In the genomic region with DNA sequence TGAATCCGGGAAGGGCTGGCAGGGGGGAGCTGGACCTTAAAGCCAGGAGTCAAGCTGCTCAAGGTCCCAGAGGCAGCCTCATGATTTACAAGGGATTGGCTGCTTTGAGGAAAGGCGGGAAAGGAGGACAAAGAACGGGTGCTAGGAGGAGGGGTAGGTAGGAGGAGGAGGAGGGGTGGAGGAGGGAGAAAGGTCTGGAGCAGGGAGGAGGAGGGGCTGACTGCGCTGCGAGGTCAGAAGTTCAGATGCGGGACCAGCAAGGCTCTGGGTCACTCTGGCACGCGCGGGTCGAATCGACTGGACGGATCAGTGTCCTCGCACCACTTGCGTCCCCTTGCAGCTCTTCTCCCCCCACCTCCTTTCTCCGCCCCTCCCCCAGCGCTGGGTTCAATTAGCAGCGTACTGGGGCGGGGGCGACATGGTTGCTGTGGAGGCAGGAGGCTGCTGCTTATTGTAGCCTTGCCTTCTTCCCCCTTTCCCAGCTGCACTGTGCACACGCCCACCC, we compare ENCODE assay signal across 7 mouse cellular contexts. TPM values are rescaled to one million over a fixed set of nuclear protein-coding genes. Genes with fewer than 3 reads are reported as not detected.
DNase-seq lines count a peak whose midpoint lies in the region; ATAC-seq and TF ChIP-seq lines count a peak whose summit lies in the region.

No protein-coding gene starts in this region.

- peak overlapping the region; percentile 87 for H3K9ac ChIP-seq in ES-E14 (ENCODE audit: insufficient read depth, low read depth, low read length, poor library complexity, severe bottlenecking)
- H3K9ac ChIP-seq in intestine, embryonic 14.5 days (ENCODE audit: low read length) = peak overlapping the region; percentile 52
- H3K9ac ChIP-seq in liver, embryonic 14.5 days (replicated peaks) = no peak overlapping the region; the same call in 1 of the 2 replicates

- TF ChIP-seq EP300 in liver, embryonic 14.5 days (IDR thresholded peaks at IDR 0.05; ENCODE audit: low read depth) = no peak

- DNase-seq in ES-E14 (ENCODE audit: low read depth, low spot score) = peak; percentile 77
- peak; percentile 96 for DNase-seq in embryo, embryonic 10 days (ENCODE audit: low spot score)
- DNase-seq in intestine, embryonic 14.5 days (ENCODE audit: low spot score) = peak; percentile 85
- DNase-seq in liver, embryonic 14.5 days (ENCODE audit: low read depth in 3 of 3, low spot score in 3 of 3) = no peak
- DNase-seq in testis, postnatal 14 days (ENCODE audit: low spot score) = peak; percentile 86
- no peak for DNase-seq in adrenal gland, adult (ENCODE audit: inconsistent age in 2 of 2, low spot score in 1 of 2)
- DNase-seq in urinary bladder, adult 2 months (ENCODE audit: low spot score) = no peak

- 2% methylated on average over 20 of the region's 20 CpGs for WGBS in intestine, embryonic 14.5 days
- WGBS in liver, embryonic 14.5 days (ENCODE audit: insufficient replicate concordance) = 17% methylated on average over 20 of the region's 20 CpGs

- H3K36me3 ChIP-seq in ES-E14 (ENCODE audit: control insufficient read depth, insufficient read depth, low read length, poor library complexity, severe bottlenecking) = no peaks in the 10 kb centered on the region
- H3K36me3 ChIP-seq in intestine, embryonic 14.5 days (ENCODE audit: control insufficient read depth, insufficient read depth, low read length) = no peaks in the 10 kb centered on the region
- H3K36me3 ChIP-seq in liver, embryonic 14.5 days (replicated peaks; ENCODE audit: control insufficient read depth, insufficient read depth, low read depth) = no peaks in the 10 kb centered on the region

- peak overlapping the region; percentile 50 to 66 for H3K4me3 ChIP-seq in ES-E14 (ENCODE audit: insufficient read depth in 1 of 2, low read depth in 1 of 2, low read length in 2 of 2, poor library complexity in 1 of 2, severe bottlenecking in 1 of 2)
- peak overlapping the region; percentile 22 for H3K4me3 ChIP-seq in intestine, embryonic 14.5 days (ENCODE audit: low read depth, low read length)
- H3K4me3 ChIP-seq in liver, embryonic 14.5 days (ENCODE audit: insufficient read depth in 1 of 2, low read depth in 2 of 2, low read length in 2 of 2) = no peak overlapping the region

- peak; percentile 73 for ATAC-seq in intestine, embryonic 14.5 days (replicated peaks; ENCODE audit: low FRiP score, low TSS enrichment, low read depth)
- ATAC-seq in liver, embryonic 14.5 days (ENCODE audit: insufficient read depth) = no peak

- H3K4me1 ChIP-seq in ES-E14 (ENCODE audit: control insufficient read depth in 2 of 2, insufficient read depth in 2 of 2, low read length in 2 of 2, poor library complexity in 1 of 2) = peaks cover 6 to 22% of the 10 kb centered on the region in 2 experiments; a peak in 3 of 4 replicates
- H3K4me1 ChIP-seq in intestine, embryonic 14.5 days (replicated peaks; ENCODE audit: control insufficient read depth, insufficient read depth, low read length) = peaks cover 41% of the 10 kb centered on the region
- peaks cover 15 to 23% of the 10 kb centered on the region in 2 experiments for H3K4me1 ChIP-seq in liver, embryonic 14.5 days (replicated peaks; ENCODE audit: control insufficient read depth in 2 of 2, insufficient read depth in 2 of 2, low read length in 1 of 2)

- H3K27ac ChIP-seq in ES-E14 (ENCODE audit: insufficient read depth, low read depth, low read length, poor library complexity, severe bottlenecking) = peak overlapping the region; percentile 92
- peak overlapping the region; percentile 69 for H3K27ac ChIP-seq in intestine, embryonic 14.5 days (ENCODE audit: low read depth)
- H3K27ac ChIP-seq in liver, embryonic 14.5 days = no peak overlapping the region

- H3K27me3 ChIP-seq in intestine, embryonic 14.5 days (replicated peaks; ENCODE audit: control insufficient read depth, insufficient read depth, low read length) = no peaks in the 10 kb centered on the region
- no peaks in the 10 kb centered on the region for H3K27me3 ChIP-seq in liver, embryonic 14.5 days (ENCODE audit: control insufficient read depth, insufficient read depth, low read length)

- in situ Hi-C loops in ES-E14 (cut with MboI; ENCODE audit: low sequenced_read_pairs in 2 of 2, unreplicated experiment in 2 of 2) = no loop called here

- TF ChIP-seq CTCF in liver, embryonic 14.5 days (IDR thresholded peaks at IDR 0.05; ENCODE audit: low read depth) = no peak

- no peaks in the 10 kb centered on the region for H3K9me3 ChIP-seq in ES-E14 (ENCODE audit: control insufficient read depth, insufficient read depth, low read depth, low read length)
- H3K9me3 ChIP-seq in intestine, embryonic 14.5 days (ENCODE audit: control insufficient read depth, low read length) = no peaks in the 10 kb centered on the region
- no peaks in the 10 kb centered on the region for H3K9me3 ChIP-seq in liver, embryonic 14.5 days (ENCODE audit: control insufficient read depth, low read length)

- peak overlapping the region; percentile 53 for H3K4me2 ChIP-seq in intestine, embryonic 14.5 days (ENCODE audit: low read length)
- H3K4me2 ChIP-seq in liver, embryonic 14.5 days (ENCODE audit: low read depth) = peak overlapping the region; percentile 53

TF ChIP-seq in ES-E14, 5 proteins besides CTCF, POLR2A, EP300 and RAD21:
- TF ChIP-seq ZNF384 (IDR thresholded peaks at IDR 0.05; ENCODE audit: low read depth, low read length) (no peak), MAFK (IDR thresholded peaks at IDR 0.05; ENCODE audit: insufficient read depth, low read depth, low read length) (no peak), HCFC1 (IDR thresholded peaks at IDR 0.05; ENCODE audit: borderline replicate concordance, insufficient read depth, low read length) (peak; percentile 36; the same call in 1 of the 2 replicates)
TF ChIP-seq in ES-E14: peak in this region for 1.

RNA-seq across cellular contexts. Expression of gene Jund, which starts 7.0 kb away (rescaled TPM):
- 60.1 TPM in 2 replicates for total RNA-seq in ES-E14 (2012; rRNA removed)
- 94.0 and 114 TPM in 2 replicates for polyA plus RNA-seq in intestine, embryonic 14.5 days (2014; fragmentation: Nextera tagmentation; extraction: Ambion mirVana)
- polyA plus RNA-seq in liver, embryonic 14.5 days (2012; rRNA removed) = 28.4 and 29.4 TPM in 2 replicates
- 20.3 and 21.8 TPM in 2 replicates for polyA plus RNA-seq in liver, embryonic 14.5 days (2014; fragmentation: Nextera tagmentation; extraction: Ambion mirVana)
- 132 and 153 TPM in 2 replicates for polyA plus RNA-seq in urinary bladder, adult 2 months (2012; rRNA removed)

RNA-seq across cellular contexts. Expression of gene Iqcn, which starts 11.5 kb away (rescaled TPM):
- total RNA-seq in ES-E14 (2012; rRNA removed) = 0.09 and 0.16 TPM in 2 replicates
- 0.05 TPM in 2 replicates for polyA plus RNA-seq in intestine, embryonic 14.5 days (2014; fragmentation: Nextera tagmentation; extraction: Ambion mirVana)
- polyA plus RNA-seq in liver, embryonic 14.5 days (2012; rRNA removed) = not detected in 2 replicates
- not detected in 2 replicates for polyA plus RNA-seq in liver, embryonic 14.5 days (2014; fragmentation: Nextera tagmentation; extraction: Ambion mirVana)
- polyA plus RNA-seq in urinary bladder, adult 2 months (2012; rRNA removed) = not detected in 2 replicates

RNA-seq across cellular contexts. Expression of gene Lsm4, which starts 18.7 kb away (rescaled TPM):
- 171 and 204 TPM in 2 replicates for total RNA-seq in ES-E14 (2012; rRNA removed)
- polyA plus RNA-seq in intestine, embryonic 14.5 days (2014; fragmentation: Nextera tagmentation; extraction: Ambion mirVana) = 290 and 307 TPM in 2 replicates
- polyA plus RNA-seq in liver, embryonic 14.5 days (2012; rRNA removed) = 134 and 478 TPM in 2 replicates
- 160 and 176 TPM in 2 replicates for polyA plus RNA-seq in liver, embryonic 14.5 days (2014; fragmentation: Nextera tagmentation; extraction: Ambion mirVana)
- 97.8 and 99.4 TPM in 2 replicates for polyA plus RNA-seq in urinary bladder, adult 2 months (2012; rRNA removed)

RNA-seq across cellular contexts. Expression of gene Gm3336, which starts 26.6 kb away (rescaled TPM):
- 1.8 and 3.9 TPM in 2 replicates for total RNA-seq in ES-E14 (2012; rRNA removed)
- 0.67 and 0.88 TPM in 2 replicates for polyA plus RNA-seq in intestine, embryonic 14.5 days (2014; fragmentation: Nextera tagmentation; extraction: Ambion mirVana)
- 0.04 TPM in 1 of 2 replicates, not detected in the other for polyA plus RNA-seq in liver, embryonic 14.5 days (2012; rRNA removed)
- polyA plus RNA-seq in liver, embryonic 14.5 days (2014; fragmentation: Nextera tagmentation; extraction: Ambion mirVana) = 0.11 TPM in 2 replicates
- 0.46 and 0.56 TPM in 2 replicates for polyA plus RNA-seq in urinary bladder, adult 2 months (2012; rRNA removed)

RNA-seq across cellular contexts. Expression of gene Pgpep1, which starts 31.6 kb away (rescaled TPM):
- total RNA-seq in ES-E14 (2012; rRNA removed) = 15.5 and 21.4 TPM in 2 replicates
- polyA plus RNA-seq in intestine, embryonic 14.5 days (2014; fragmentation: Nextera tagmentation; extraction: Ambion mirVana) = 65.5 and 65.9 TPM in 2 replicates
- 7.6 and 8.6 TPM in 2 replicates for polyA plus RNA-seq in liver, embryonic 14.5 days (2012; rRNA removed)
- polyA plus RNA-seq in liver, embryonic 14.5 days (2014; fragmentation: Nextera tagmentation; extraction: Ambion mirVana) = 19.8 and 23.5 TPM in 2 replicates
- polyA plus RNA-seq in urinary bladder, adult 2 months (2012; rRNA removed) = 19.2 and 20.6 TPM in 2 replicates

Comparison
In these comparisons a context has a peak if more than half of its experiments do, and no peak if none do; other contexts are left out.
1. DNase-seq: peak in ES-E14 (single experiment), embryo, embryonic 10 days (single experiment), intestine, embryonic 14.5 days (single experiment) and testis, postnatal 14 days (single experiment); none in liver, embryonic 14.5 days (0 of 3), adrenal gland, adult (0 of 2) and urinary bladder, adult 2 months (single experiment).
2. H3K4me3 ChIP-seq: peak in ES-E14 (2 of 2) and intestine, embryonic 14.5 days (single experiment); none in liver, embryonic 14.5 days (0 of 2).